Mouse (Mus musculus) embryonic facial prominence, embryonic 10.5 days (tissue): ENCODE measurements around the gene 1700034J05Rik. TPM values are rescaled to one million over a fixed set of nuclear protein-coding genes. Genes with fewer than 3 reads are reported as not detected.

Experiments
- DNase-seq: peaks from one replicate; pipeline ENCODE4 v3.0.0-alpha.2; 2017; ENCODE audit warnings: low spot score
- H3K27ac ChIP-seq: fragments of 300-500 bp; sonication (generic); replicated peaks from 2 replicates; pipeline ENCODE4 v1.5.1; 2016; ENCODE audit warnings: mild to moderate bottlenecking
- H3K27me3 ChIP-seq: fragments of 300-500 bp; sonication (generic); replicated peaks from 2 replicates; pipeline ENCODE4 v1.6.1; 2016; ENCODE audit warnings: low read depth, mild to moderate bottlenecking; ENCODE audit not compliant: poor library complexity, severe bottlenecking
- H3K36me3 ChIP-seq: fragments of 300-500 bp; sonication (generic); replicated peaks from 2 replicates; pipeline ENCODE4 v1.6.1; 2016; ENCODE audit warnings: mild to moderate bottlenecking, moderate library complexity
- H3K4me1 ChIP-seq: fragments of 300-500 bp; sonication (generic); 2 replicates; pipeline ENCODE4 v1.6.1; 2016
- H3K4me3 ChIP-seq: fragments of 300-500 bp; sonication (generic); 2 replicates; pipeline ENCODE4 v1.5.1; 2016; ENCODE audit warnings: mild to moderate bottlenecking, moderate library complexity
- H3K9me3 ChIP-seq: fragments of 300-500 bp; sonication (generic); 2 replicates; pipeline ENCODE4 v1.6.1; 2016; ENCODE audit warnings: mild to moderate bottlenecking
- WGBS: fragments of 180-500 bp; shearing (Covaris S2); methylation state at CpG from one replicate; pipeline ENCODE4 v1.1.7; 2016; 5-methylcytosine and 5-hydroxymethylcytosine counted together
- polyA plus RNA-seq: library from polyadenylated mRNA; unstranded; fragments of >200 nt; fragmentation: Nextera tagmentation; extraction: Ambion mirVana; gene quantifications from 2 replicates; pipeline ENCODE4 v1.2.1, GENCODE M21; 2016

1700034J05Rik gene
- polyA plus RNA-seq, 1 experiment from 2014 or later, result 0.27 TPM

GRCm38 (mm10) chr6:146960956-146961355 lies 6.7 kb upstream of the 1700034J05Rik start:
- Histone ChIP-seq H3K4me1 (peaks cover 6% of the 10 kb centered on the region), H3K27me3 (no peaks in the 10 kb centered on the region), H3K9me3 (no peaks in the 10 kb centered on the region), H3K36me3 (no peaks in the 10 kb centered on the region), H3K4me3 (no peak overlapping the region), H3K27ac (no peak overlapping the region)
- 86% methylated on average over 5 of the region's 5 CpGs for WGBS
- no peak for DNase-seq

DNA sequence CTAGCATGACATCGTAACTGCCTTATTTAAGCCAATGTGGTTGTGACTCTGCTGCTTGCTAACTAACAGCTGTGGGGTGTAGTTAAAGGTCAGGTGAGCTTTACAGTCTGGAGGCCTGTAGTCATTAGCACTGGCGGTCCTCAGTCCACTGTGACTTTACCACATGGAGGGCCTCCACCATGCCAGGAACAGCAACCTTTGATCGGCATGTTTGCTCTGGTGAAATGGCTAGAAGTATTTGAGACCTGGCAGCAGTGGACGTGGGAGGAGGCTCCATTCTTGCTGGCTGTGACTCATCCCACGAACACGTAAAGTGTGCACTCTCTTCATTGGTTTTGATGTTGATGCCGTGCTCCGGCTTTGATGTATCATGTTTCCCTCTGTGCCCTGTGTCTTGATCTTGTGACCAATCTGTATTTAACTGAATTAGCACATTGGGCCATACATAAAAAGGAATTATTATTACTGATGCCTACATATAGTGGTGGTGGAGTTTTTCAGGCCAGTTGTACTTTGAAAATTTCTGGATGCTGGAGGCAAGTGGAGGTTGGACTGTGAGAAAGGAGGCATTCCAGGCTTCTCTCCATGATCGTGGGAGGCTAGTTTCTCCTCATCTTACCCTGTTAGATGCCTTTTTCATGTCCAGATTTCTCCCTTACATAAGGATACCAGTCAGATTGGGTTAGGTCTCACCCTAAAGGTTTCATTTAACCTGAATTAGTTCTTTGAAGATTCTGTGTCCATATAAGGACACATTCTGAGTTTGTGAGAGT lies 5.9 kb upstream of the 1700034J05Rik start:
- 83% methylated on average over 9 of the region's 9 CpGs for WGBS
- peaks cover 13% of the 10 kb centered on the region for H3K4me1 ChIP-seq
- DNase-seq, result no peak
- H3K36me3 ChIP-seq, result no peaks in the 10 kb centered on the region
- H3K27me3 ChIP-seq, result no peaks in the 10 kb centered on the region
- H3K4me3 ChIP-seq, result no peak overlapping the region
- H3K27ac ChIP-seq, result no peak overlapping the region
- H3K9me3 ChIP-seq, result no peaks in the 10 kb centered on the region

DNA sequence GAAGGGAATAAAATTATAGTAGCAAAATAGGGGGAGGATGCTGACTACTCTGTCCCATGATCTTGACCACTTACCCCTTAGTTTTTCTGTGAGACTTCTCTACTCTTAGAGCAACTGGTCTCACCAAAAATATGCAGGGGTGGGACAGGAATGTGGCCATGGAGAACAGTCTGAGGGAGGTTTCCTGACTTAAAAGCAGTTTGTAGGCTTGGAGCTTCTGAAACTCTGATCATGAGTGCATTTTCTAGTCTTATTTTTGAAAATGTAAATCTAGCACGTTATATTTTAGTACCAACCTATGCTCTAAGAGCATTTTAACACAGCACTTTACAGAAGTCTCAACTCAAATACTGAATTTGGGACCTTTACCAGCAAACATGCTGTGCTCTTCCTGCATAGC lies 4.5 kb upstream of the 1700034J05Rik start:
- 76% methylated on average over 1 of the region's 1 CpGs for whole genome bisulfite sequencing
- DNase-seq, result no peak
- Histone ChIP-seq H3K9me3 (no peaks in the 10 kb centered on the region), H3K4me1 (peaks cover 13% of the 10 kb centered on the region), H3K4me3 (no peak overlapping the region), H3K36me3 (no peaks in the 10 kb centered on the region), H3K27me3 (no peaks in the 10 kb centered on the region), H3K27ac (no peak overlapping the region)

DNA sequence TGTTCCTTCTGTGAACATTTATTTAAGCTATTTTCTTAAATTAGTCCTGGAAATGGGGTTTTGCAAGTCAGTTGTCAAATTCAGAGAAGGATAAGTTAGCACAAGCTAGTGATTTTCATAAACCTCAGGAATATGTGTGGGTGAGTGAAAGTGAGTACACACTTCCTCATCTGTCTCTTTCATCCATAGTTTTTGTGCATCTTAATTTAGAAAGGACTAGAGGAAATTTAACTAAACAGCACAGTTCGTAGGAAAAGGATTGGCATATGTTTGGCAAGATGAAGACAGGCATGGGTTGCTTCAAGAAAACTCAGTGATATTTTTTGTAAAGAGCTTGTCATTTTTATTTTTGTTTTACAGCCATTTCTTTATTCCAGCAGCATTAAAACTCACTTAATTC lies 2.7 kb upstream of the 1700034J05Rik start:
- Histone ChIP-seq H3K36me3 (no peaks in the 10 kb centered on the region), H3K9me3 (no peaks in the 10 kb centered on the region), H3K4me1 (peaks cover 13% of the 10 kb centered on the region), H3K27ac (no peak overlapping the region), H3K27me3 (no peaks in the 10 kb centered on the region), H3K4me3 (no peak overlapping the region)
- WGBS, result 90% methylated on average over 1 of the region's 1 CpGs
- DNase-seq, result no peak

- H3K9me3 ChIP-seq, result no peaks in the 10 kb centered on the region
- peak; percentile 30 for DNase-seq
- H3K4me3 ChIP-seq, result no peak overlapping the region
- peaks cover 17% of the 10 kb centered on the region for H3K4me1 ChIP-seq
- no peak overlapping the region for H3K27ac ChIP-seq
- no peaks in the 10 kb centered on the region for H3K27me3 ChIP-seq
- 20% methylated on average over 12 of the region's 12 CpGs for WGBS
- no peaks in the 10 kb centered on the region for H3K36me3 ChIP-seq
These were observed 1.7 kb upstream of the 1700034J05Rik start for GRCm38 (mm10) chr6:146955896-146956295.

DNA sequence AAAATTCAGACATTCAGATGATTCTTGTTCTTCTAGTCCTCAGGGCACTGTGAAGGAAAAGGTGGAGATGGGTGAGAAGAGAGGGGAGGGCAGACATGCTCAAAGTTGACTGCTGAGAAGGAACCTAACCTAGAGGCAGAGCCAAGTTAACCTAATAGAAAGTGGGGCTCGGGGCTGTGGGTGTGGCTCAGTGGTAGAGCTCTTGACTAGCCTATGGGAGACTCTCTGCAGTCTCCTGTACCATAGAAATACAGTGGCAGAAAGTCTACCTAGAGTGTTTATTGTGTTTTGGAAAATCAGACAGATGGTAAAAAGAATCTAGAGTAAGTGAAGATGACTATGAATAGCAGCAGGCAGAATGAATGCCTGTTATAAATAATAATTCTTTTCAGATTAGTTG lies 1.3 kb upstream of the 1700034J05Rik start:
- Histone ChIP-seq H3K4me1 (peaks cover 20% of the 10 kb centered on the region), H3K4me3 (no peak overlapping the region), H3K27ac (no peak overlapping the region), H3K9me3 (no peaks in the 10 kb centered on the region), H3K27me3 (no peaks in the 10 kb centered on the region), H3K36me3 (no peaks in the 10 kb centered on the region)
- no peak for DNase-seq
- WGBS, result 74% methylated on average over 1 of the region's 1 CpGs

DNA sequence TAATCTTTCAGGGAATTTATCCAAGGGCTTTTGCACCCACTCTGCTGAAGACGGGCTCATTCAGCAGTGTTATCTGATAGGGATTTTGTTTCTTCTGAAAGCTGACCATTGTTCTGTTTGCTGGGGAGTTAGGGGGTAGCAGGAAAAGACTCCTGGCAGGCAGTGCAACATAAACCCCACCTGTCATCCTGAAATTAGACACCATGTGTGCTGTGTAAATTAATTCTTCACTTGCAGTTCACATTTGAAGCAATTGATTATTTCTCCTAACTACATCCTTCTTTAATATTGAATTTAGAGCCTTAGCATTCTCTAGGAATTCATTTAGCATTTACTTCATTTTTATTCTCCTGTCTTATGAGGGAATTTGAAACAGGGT lies 3.8 kb downstream of the 1700034J05Rik start:
- Histone ChIP-seq H3K36me3 (no peaks in the 10 kb centered on the region), H3K27me3 (no peaks in the 10 kb centered on the region), H3K4me3 (no peak overlapping the region), H3K9me3 (no peaks in the 10 kb centered on the region), H3K27ac (no peak overlapping the region), H3K4me1 (peaks cover 53% of the 10 kb centered on the region)
- WGBS, result 4% methylated on average over 1 of the region's 1 CpGs
- no peak for DNase-seq

DNA sequence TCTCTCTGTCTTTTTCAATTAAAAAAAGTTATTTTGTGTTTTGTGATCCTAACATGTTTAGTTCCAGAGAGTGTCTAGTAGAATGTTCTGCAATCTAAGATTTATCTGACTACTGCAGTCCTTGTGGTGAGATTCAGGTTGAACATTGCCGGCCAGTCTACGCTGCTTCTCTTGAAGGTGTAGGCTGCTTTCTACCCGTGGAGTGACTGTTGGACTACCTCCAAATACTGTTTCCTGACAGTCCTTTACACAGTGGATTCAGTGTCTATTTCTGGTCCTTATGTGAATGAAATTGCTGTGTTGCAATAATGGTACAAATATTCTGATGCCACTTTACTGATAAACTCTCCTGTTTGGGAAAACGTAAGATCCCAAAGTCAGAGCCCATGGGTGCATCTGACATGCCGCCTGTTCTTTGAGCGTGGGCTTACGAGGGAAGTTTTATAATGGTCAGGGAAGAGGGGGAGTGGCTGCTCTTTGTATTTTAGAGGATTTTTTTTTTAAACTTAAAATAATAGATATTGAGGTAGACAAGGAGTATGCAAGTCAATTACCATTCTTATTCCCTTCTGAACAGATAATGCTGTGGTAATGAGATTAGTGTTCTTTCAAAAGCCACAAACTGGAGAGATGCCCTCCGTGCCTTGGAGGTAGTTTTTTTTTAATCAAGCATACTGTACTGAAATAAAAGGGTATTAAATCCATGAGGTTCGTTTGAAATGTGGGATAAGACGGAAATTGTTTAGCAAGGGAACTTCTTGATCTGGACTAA lies 4.4 kb downstream of the 1700034J05Rik start:
- DNase-seq, result no peak
- H3K4me1 ChIP-seq, result peaks cover 57% of the 10 kb centered on the region
- 60% methylated on average over 10 of the region's 10 CpGs for WGBS
- H3K4me3 ChIP-seq, result no peak overlapping the region
- H3K9me3 ChIP-seq, result no peaks in the 10 kb centered on the region
- no peaks in the 10 kb centered on the region for H3K36me3 ChIP-seq
- no peak overlapping the region for H3K27ac ChIP-seq
- H3K27me3 ChIP-seq, result no peaks in the 10 kb centered on the region

DNA sequence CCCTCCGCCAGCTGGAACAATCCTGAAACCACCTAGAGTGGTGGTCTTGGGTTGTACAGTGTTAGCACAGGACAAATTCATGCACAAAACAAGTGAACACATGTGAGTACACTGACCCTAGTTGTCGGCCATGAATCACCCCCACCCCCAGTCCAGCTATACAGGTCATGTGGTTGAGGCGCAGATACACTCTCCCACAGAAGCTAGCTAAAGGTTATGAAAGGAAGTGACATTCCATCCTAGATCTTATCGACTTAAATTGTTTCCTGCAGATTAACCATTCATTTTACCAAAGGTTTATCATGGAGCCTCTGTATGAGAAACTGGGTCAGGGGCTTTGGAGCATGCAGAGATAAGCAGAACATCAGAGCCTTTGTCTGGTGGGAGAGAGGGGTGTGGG lies 7.0 kb downstream of the 1700034J05Rik start:
- 81% methylated on average over 4 of the region's 4 CpGs for WGBS
- peaks cover 61% of the 10 kb centered on the region for H3K4me1 ChIP-seq

GRCm38 (mm10) chr6:146946327-146947029 lies 7.7 kb downstream of the 1700034J05Rik start:
- no peak for DNase-seq
- 79% methylated on average over 6 of the region's 6 CpGs for WGBS

More for the DNA sequence above, 7.0 kb downstream of the 1700034J05Rik start:
- Histone ChIP-seq H3K9me3 (no peaks in the 10 kb centered on the region), H3K27ac (no peak overlapping the region), H3K36me3 (no peaks in the 10 kb centered on the region), H3K4me3 (no peak overlapping the region), H3K27me3 (no peaks in the 10 kb centered on the region)
- DNase-seq, result no peak

GRCm38 (mm10) chr6:146944830-146945229 lies 9.4 kb downstream of the 1700034J05Rik start:
- H3K36me3 ChIP-seq, result peaks cover 3% of the 10 kb centered on the region
- no peaks in the 10 kb centered on the region for H3K27me3 ChIP-seq
- no peak overlapping the region for H3K4me3 ChIP-seq
- peaks cover 51% of the 10 kb centered on the region for H3K4me1 ChIP-seq
- H3K9me3 ChIP-seq, result no peaks in the 10 kb centered on the region
- DNase-seq, result no peak
- no peak overlapping the region for H3K27ac ChIP-seq
- 71% methylated on average over 4 of the region's 4 CpGs for WGBS

More at GRCm38 (mm10) chr6:146946327-146947029, 7.7 kb downstream of the 1700034J05Rik start:
- Histone ChIP-seq H3K4me3 (no peak overlapping the region), H3K27ac (0 out of 2 replicates have a peak overlapping the region, but pooled peaks have one; percentile 35), H3K9me3 (no peaks in the 10 kb centered on the region), H3K36me3 (no peaks in the 10 kb centered on the region), H3K4me1 (peaks cover 63% of the 10 kb centered on the region), H3K27me3 (no peaks in the 10 kb centered on the region)

GRCm38 (mm10) chr6:146944009-146944408 lies 10.2 kb downstream of the 1700034J05Rik start:
- no peak for DNase-seq
- Histone ChIP-seq H3K27me3 (no peaks in the 10 kb centered on the region), H3K4me1 (peaks cover 44% of the 10 kb centered on the region), H3K9me3 (no peaks in the 10 kb centered on the region), H3K4me3 (no peak overlapping the region), H3K27ac (no peak overlapping the region), H3K36me3 (peaks cover 11% of the 10 kb centered on the region)
